Mouse (Mus musculus): ENCODE measurements at regions not wholly inside any gene's neighbourhood (a gene's known extent, or its start where the extent isn't known, plus 50 kb on each side); places are given as distances from the start of the nearest gene placed in this dataset.

DNA sequence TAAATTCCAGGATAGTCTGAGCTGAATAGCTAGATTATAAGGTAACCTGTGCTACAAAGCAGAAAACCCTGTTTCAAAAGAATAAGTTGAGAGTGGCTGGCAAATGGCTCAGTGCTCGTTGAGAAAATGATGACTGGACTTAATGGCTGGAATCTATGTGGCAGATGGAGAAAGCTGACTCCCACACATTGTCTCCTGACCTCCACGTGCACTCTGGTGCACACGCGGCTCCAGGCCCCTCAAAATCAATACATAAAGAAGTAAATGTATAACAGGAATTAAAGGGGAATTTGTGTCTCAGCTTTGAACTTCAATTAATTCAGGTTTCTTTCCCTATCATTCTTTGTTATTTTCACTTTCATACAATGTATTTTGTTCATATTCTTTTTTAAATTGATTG is 162.2 kb upstream of the Rxylt1 start:
- 43% methylated on average over 4 of the region's 4 CpGs for WGBS (ENCODE audit: insufficient replicate concordance)

GRCm38 (mm10) chr10:122258711-122259110 is 161.5 kb upstream of the Rxylt1 start:
- 67% methylated on average over 3 of the region's 3 CpGs for WGBS (ENCODE audit: insufficient replicate concordance)
- no peaks in the 10 kb centered on the region for H3K36me3 ChIP-seq (replicated peaks; ENCODE audit: control insufficient read depth, insufficient read depth, low read depth)
- DNase-seq (ENCODE audit: low read depth in 3 of 3, low spot score in 3 of 3), result no peak
- no peak overlapping the region for H3K4me3 ChIP-seq (ENCODE audit: insufficient read depth in 1 of 2, low read depth in 2 of 2, low read length in 2 of 2)
- no peaks in the 10 kb centered on the region for H3K9me3 ChIP-seq (ENCODE audit: control insufficient read depth, low read length)
- ATAC-seq (ENCODE audit: insufficient read depth), result no peak
- H3K27ac ChIP-seq, result no peak overlapping the region
- H3K4me2 ChIP-seq (ENCODE audit: low read depth), result no peak overlapping the region
- TF ChIP-seq EP300 (IDR thresholded peaks at IDR 0.05; ENCODE audit: low read depth) (no peak), CTCF (IDR thresholded peaks at IDR 0.05; ENCODE audit: low read depth) (no peak)
- no peaks in the 10 kb centered on the region for H3K27me3 ChIP-seq (ENCODE audit: control insufficient read depth, insufficient read depth, low read length)
- no peaks in the 10 kb centered on the region for H3K4me1 ChIP-seq (replicated peaks; ENCODE audit: control insufficient read depth in 2 of 2, insufficient read depth in 2 of 2, low read length in 1 of 2)
- no peak overlapping the region for H3K9ac ChIP-seq (replicated peaks)

More for the DNA sequence above, 162.2 kb upstream of the Rxylt1 start:
- no peak overlapping the region for H3K4me3 ChIP-seq (ENCODE audit: insufficient read depth in 1 of 2, low read depth in 2 of 2, low read length in 2 of 2)
- no peak for DNase-seq (ENCODE audit: low read depth in 3 of 3, low spot score in 3 of 3)
- H3K9me3 ChIP-seq (ENCODE audit: control insufficient read depth, low read length), result no peaks in the 10 kb centered on the region
- TF ChIP-seq CTCF (IDR thresholded peaks at IDR 0.05; ENCODE audit: low read depth) (no peak), EP300 (IDR thresholded peaks at IDR 0.05; ENCODE audit: low read depth) (no peak)
- ATAC-seq (ENCODE audit: insufficient read depth), result no peak
- H3K4me2 ChIP-seq (ENCODE audit: low read depth), result no peak overlapping the region
- no peaks in the 10 kb centered on the region for H3K27me3 ChIP-seq (ENCODE audit: control insufficient read depth, insufficient read depth, low read length)
- H3K4me1 ChIP-seq (replicated peaks; ENCODE audit: control insufficient read depth in 2 of 2, insufficient read depth in 2 of 2, low read length in 1 of 2), result no peaks in the 10 kb centered on the region
- H3K27ac ChIP-seq, result no peak overlapping the region
- H3K9ac ChIP-seq (replicated peaks), result no peak overlapping the region
- no peaks in the 10 kb centered on the region for H3K36me3 ChIP-seq (replicated peaks; ENCODE audit: control insufficient read depth, insufficient read depth, low read depth)

GRCm38 (mm10) chr10:122231818-122232217 is 134.6 kb upstream of the Rxylt1 start:
- no peaks in the 10 kb centered on the region for H3K4me1 ChIP-seq (replicated peaks; ENCODE audit: control insufficient read depth in 2 of 2, insufficient read depth in 2 of 2, low read length in 1 of 2)
- no peak overlapping the region for H3K4me3 ChIP-seq (ENCODE audit: insufficient read depth in 1 of 2, low read depth in 2 of 2, low read length in 2 of 2)
- no peaks in the 10 kb centered on the region for H3K27me3 ChIP-seq (ENCODE audit: control insufficient read depth, insufficient read depth, low read length)
- ATAC-seq (ENCODE audit: insufficient read depth) (no peak), DNase-seq (ENCODE audit: low read depth in 3 of 3, low spot score in 3 of 3) (no peak)
- no peak overlapping the region for H3K4me2 ChIP-seq (ENCODE audit: low read depth)
- H3K9me3 ChIP-seq (ENCODE audit: control insufficient read depth, low read length), result no peaks in the 10 kb centered on the region
- WGBS (ENCODE audit: insufficient replicate concordance), result 66% methylated on average over 7 of the region's 7 CpGs
- TF ChIP-seq EP300 (IDR thresholded peaks at IDR 0.05; ENCODE audit: low read depth) (no peak), CTCF (IDR thresholded peaks at IDR 0.05; ENCODE audit: low read depth) (no peak)
- no peak overlapping the region for H3K9ac ChIP-seq (replicated peaks)
- H3K36me3 ChIP-seq (replicated peaks; ENCODE audit: control insufficient read depth, insufficient read depth, low read depth), result no peaks in the 10 kb centered on the region
- no peak overlapping the region for H3K27ac ChIP-seq

- no peaks in the 10 kb centered on the region for H3K27me3 ChIP-seq (ENCODE audit: control insufficient read depth, insufficient read depth, low read length)
Observed at GRCm38 (mm10) chr10:122230746-122231145, 133.6 kb upstream of the Rxylt1 start.

GRCm38 (mm10) chr10:122225679-122226078 is 128.5 kb upstream of the Rxylt1 start:
- no peak overlapping the region for H3K27ac ChIP-seq
- no peak overlapping the region for H3K4me3 ChIP-seq (ENCODE audit: insufficient read depth in 1 of 2, low read depth in 2 of 2, low read length in 2 of 2)
- no peaks in the 10 kb centered on the region for H3K27me3 ChIP-seq (ENCODE audit: control insufficient read depth, insufficient read depth, low read length)
- DNase-seq (ENCODE audit: low read depth in 3 of 3, low spot score in 3 of 3), result no peak
- WGBS (ENCODE audit: insufficient replicate concordance), result 69% methylated on average over 8 of the region's 8 CpGs
- no peaks in the 10 kb centered on the region for H3K4me1 ChIP-seq (replicated peaks; ENCODE audit: control insufficient read depth in 2 of 2, insufficient read depth in 2 of 2, low read length in 1 of 2)
- ATAC-seq (ENCODE audit: insufficient read depth), result no peak
- no peaks in the 10 kb centered on the region for H3K36me3 ChIP-seq (replicated peaks; ENCODE audit: control insufficient read depth, insufficient read depth, low read depth)
- H3K4me2 ChIP-seq (ENCODE audit: low read depth), result no peak overlapping the region
- no peak overlapping the region for H3K9ac ChIP-seq (replicated peaks)
- TF ChIP-seq CTCF (IDR thresholded peaks at IDR 0.05; ENCODE audit: low read depth) (no peak), EP300 (IDR thresholded peaks at IDR 0.05; ENCODE audit: low read depth) (no peak)
- no peaks in the 10 kb centered on the region for H3K9me3 ChIP-seq (ENCODE audit: control insufficient read depth, low read length)

More at GRCm38 (mm10) chr10:122230746-122231145, 133.6 kb upstream of the Rxylt1 start:
- H3K9ac ChIP-seq (replicated peaks), result no peak overlapping the region
- no peak overlapping the region for H3K4me2 ChIP-seq (ENCODE audit: low read depth)
- no peak overlapping the region for H3K27ac ChIP-seq
- H3K4me1 ChIP-seq (replicated peaks; ENCODE audit: control insufficient read depth in 2 of 2, insufficient read depth in 2 of 2, low read length in 1 of 2), result no peaks in the 10 kb centered on the region
- H3K4me3 ChIP-seq (ENCODE audit: insufficient read depth in 1 of 2, low read depth in 2 of 2, low read length in 2 of 2), result no peak overlapping the region
- no peak for ATAC-seq (ENCODE audit: insufficient read depth)
- no peak for TF ChIP-seq CTCF (IDR thresholded peaks at IDR 0.05; ENCODE audit: low read depth)
- TF ChIP-seq EP300 (IDR thresholded peaks at IDR 0.05; ENCODE audit: low read depth), result no peak
- H3K9me3 ChIP-seq (ENCODE audit: control insufficient read depth, low read length), result no peaks in the 10 kb centered on the region
- no peak for DNase-seq (ENCODE audit: low read depth in 3 of 3, low spot score in 3 of 3)
- 57% methylated on average over 11 of the region's 11 CpGs for WGBS (ENCODE audit: insufficient replicate concordance)
- H3K36me3 ChIP-seq (replicated peaks; ENCODE audit: control insufficient read depth, insufficient read depth, low read depth), result no peaks in the 10 kb centered on the region

All from liver, embryonic 14.5 days (tissue).